Mouse (Mus musculus) bone marrow, adult 2 months (tissue): Measurements from ENCODE around the gene Snx19. TPM values are rescaled to one million over a fixed set of nuclear protein-coding genes. Genes with fewer than 3 reads are reported as not detected.

Experiments used
- H3K27ac ChIP-seq: fragments of 200-500 bp; 2 replicates; pipeline ENCODE4 v1.5.1; 2012; ENCODE audit warnings: low read depth, mild to moderate bottlenecking, control low read depth, inconsistent platforms, low read length; ENCODE audit not compliant: control insufficient read depth, poor library complexity, insufficient read depth
- H3K4me1 ChIP-seq: fragments of 200-500 bp; 2 replicates; pipeline ENCODE4 v1.6.1; 2011; ENCODE audit warnings: low read length; ENCODE audit not compliant: control insufficient read depth, insufficient read depth
- H3K4me3 ChIP-seq: fragments of 200-500 bp; replicated peaks from 2 replicates; pipeline ENCODE3; 2011; ENCODE audit warnings: mild to moderate bottlenecking, low read depth, low read length, control low read depth; ENCODE audit not compliant: control insufficient read depth
- CTCF ChIP-seq: fragments of 200-500 bp; IDR thresholded peaks from 2 replicates; pipeline ENCODE4 v1.5.1; 2011; ENCODE audit warnings: low read length, control low read depth; ENCODE audit not compliant: control insufficient read depth, insufficient read depth
- POLR2A ChIP-seq: fragments of 200-500 bp; IDR thresholded peaks from 2 replicates; pipeline ENCODE4 v1.6.1; 2011; ENCODE audit warnings: low read depth, mild to moderate bottlenecking, control low read depth, low read length, borderline replicate concordance; ENCODE audit not compliant: control insufficient read depth
- WGBS: fragments of 180-500 bp; shearing (Covaris S2); methylation state at CpG from one replicate; pipeline ENCODE4 v1.1.7; 2018; 5-methylcytosine and 5-hydroxymethylcytosine counted together
- polyA plus RNA-seq: library from polyadenylated mRNA; stranded (reverse); fragments of >200 nt; gene quantifications from 2 replicates; pipeline ENCODE4 v1.2.4, GENCODE M21; 2011; ENCODE audit warnings: low replicate concordance; ENCODE audit not compliant: missing spikeins, insufficient read depth, insufficient read length

Gene Snx19
- polyA plus RNA-seq, 1 experiment = 6.4 TPM

GRCm38 (mm10) chr9:30508966-30509365, 82.1 kb downstream of the Snx19 start:
- H3K4me1 ChIP-seq = no peaks in the 10 kb centered on the region
- TF ChIP-seq POLR2A (no peak), CTCF (no peak)
- H3K4me3 ChIP-seq = no peak overlapping the region
- no peak overlapping the region for H3K27ac ChIP-seq
- 70% methylated on average over 5 of the region's 5 CpGs for WGBS

- Histone ChIP-seq H3K27ac (no peak overlapping the region), H3K4me1 (no peaks in the 10 kb centered on the region), H3K4me3 (no peak overlapping the region)
- TF ChIP-seq POLR2A = no peak
- TF ChIP-seq CTCF = no peak
These were observed 89.0 kb downstream of the Snx19 start for GRCm38 (mm10) chr9:30515953-30516352.
